Mouse (Mus musculus) hindbrain, embryonic 10.5 days (tissue): ENCODE data around the gene Palld. TPM values are rescaled to one million over a fixed set of nuclear protein-coding genes. Genes with fewer than 3 reads are reported as not detected.

Source experiments
- DNase-seq: peaks from one replicate; pipeline ENCODE4 v3.0.0-alpha.2; 2017; ENCODE audit warnings: low spot score
- H3K27ac ChIP-seq: fragments of 300-500 bp; sonication (generic); 2 replicates; pipeline ENCODE4 v1.5.1; 2016; ENCODE audit warnings: mild to moderate bottlenecking, moderate library complexity
- H3K27me3 ChIP-seq: fragments of 300-500 bp; sonication (generic); 2 replicates; pipeline ENCODE4 v1.6.1; 2016; ENCODE audit warnings: mild to moderate bottlenecking; ENCODE audit not compliant: poor library complexity, insufficient read depth, severe bottlenecking
- H3K36me3 ChIP-seq: fragments of 300-500 bp; sonication (generic); 2 replicates; pipeline ENCODE4 v1.6.1; 2016; ENCODE audit warnings: mild to moderate bottlenecking, moderate library complexity
- H3K4me1 ChIP-seq: fragments of 300-500 bp; sonication (generic); replicated peaks from 2 replicates; pipeline ENCODE4 v1.6.1; 2016; ENCODE audit warnings: mild to moderate bottlenecking
- H3K4me3 ChIP-seq: fragments of 300-500 bp; sonication (generic); 2 replicates; pipeline ENCODE4 v1.5.1; 2016; ENCODE audit warnings: mild to moderate bottlenecking, moderate library complexity
- H3K9me3 ChIP-seq: fragments of 300-500 bp; sonication (generic); 2 replicates; pipeline ENCODE4 v1.6.1; 2016; ENCODE audit warnings: mild to moderate bottlenecking, moderate library complexity
- WGBS: fragments of 180-500 bp; shearing (Covaris S2); methylation state at CpG from one replicate; pipeline ENCODE4 v1.1.7; 2016; 5-methylcytosine and 5-hydroxymethylcytosine counted together
- polyA plus RNA-seq: library from polyadenylated mRNA; unstranded; fragments of >200 nt; fragmentation: Nextera tagmentation; extraction: Ambion mirVana; gene quantifications from 2 replicates; pipeline ENCODE4 v1.2.1, GENCODE M21; 2016

Palld gene
- polyA plus RNA-seq, 1 experiment from 2014 or later = 52.4 TPM

DNA sequence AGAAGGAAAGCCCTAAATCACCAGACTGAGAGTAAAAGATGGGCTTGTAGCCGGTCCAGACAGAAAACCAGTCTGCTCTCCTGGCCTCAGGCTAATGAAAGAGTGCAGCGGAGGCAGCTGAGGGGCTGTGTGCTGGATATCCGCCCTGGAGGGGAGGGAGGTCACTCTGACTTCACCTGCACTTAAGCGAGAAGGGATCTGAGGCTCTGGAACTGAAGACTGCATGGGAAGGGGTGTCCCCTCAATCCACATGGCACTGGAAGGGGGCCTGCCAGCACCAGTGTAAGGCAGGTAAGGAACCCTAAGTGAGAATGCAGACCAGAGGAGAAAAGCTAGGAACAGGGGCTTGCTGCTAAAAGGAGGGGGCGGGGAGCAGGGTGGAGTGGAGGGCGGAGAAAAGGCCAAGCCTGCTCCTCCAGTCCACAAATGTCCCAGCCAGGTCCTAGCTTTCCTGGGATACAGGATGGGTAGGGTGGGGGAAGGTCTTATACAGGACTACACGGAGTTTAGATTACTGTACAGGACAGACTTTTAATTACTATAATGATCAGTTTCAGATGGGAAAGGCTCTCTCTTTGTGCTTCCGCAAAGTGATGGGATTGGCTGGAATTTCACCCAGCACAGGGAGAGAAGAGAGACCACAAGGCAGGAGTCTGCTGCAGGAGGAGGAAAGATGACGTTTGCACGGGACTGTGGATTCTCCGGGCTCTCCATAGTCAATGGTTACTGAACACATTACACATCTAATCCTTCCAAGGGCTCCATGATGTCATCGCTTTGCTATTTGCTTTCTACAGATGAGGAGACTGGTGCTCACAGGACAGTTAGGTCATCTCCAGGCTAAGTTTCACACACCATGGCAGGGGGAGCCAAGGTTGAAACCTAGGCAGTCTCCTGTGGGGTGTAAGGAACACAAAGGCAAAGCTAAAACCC is 278.7 kb downstream of the Palld start:
- H3K9me3 ChIP-seq = no peaks in the 10 kb centered on the region
- H3K4me1 ChIP-seq = peaks cover 10% of the 10 kb centered on the region
- no peaks in the 10 kb centered on the region for H3K36me3 ChIP-seq
- H3K27me3 ChIP-seq = no peaks in the 10 kb centered on the region
- DNase-seq = no peak
- peak overlapping the region; percentile 74 for H3K27ac ChIP-seq
- no peak overlapping the region for H3K4me3 ChIP-seq
- 36% methylated on average over 12 of the region's 12 CpGs for WGBS

DNA sequence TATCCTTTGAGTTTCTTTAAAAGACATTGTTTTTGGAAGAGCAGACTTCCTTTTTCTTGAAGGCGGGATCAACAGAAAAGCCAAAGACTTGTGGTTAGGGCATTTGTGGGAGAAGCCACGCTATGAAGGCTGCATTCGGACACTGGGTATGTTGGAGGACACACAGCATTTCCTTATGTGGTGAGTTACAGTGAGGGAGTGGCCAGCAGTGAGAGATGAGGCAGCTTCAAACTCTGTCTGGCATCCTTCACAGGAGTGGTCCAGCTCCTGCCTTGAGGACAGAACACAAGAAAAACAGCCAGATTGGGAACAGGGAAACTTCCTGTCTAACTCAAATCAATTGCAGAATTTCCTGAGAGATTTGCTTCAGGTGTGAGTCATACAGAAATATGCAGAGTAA is 281.2 kb downstream of the Palld start:
- Histone ChIP-seq H3K9me3 (no peaks in the 10 kb centered on the region), H3K27ac (no peak overlapping the region), H3K4me3 (no peak overlapping the region), H3K4me1 (peaks cover 10% of the 10 kb centered on the region), H3K27me3 (no peaks in the 10 kb centered on the region), H3K36me3 (no peaks in the 10 kb centered on the region)
- no peak for DNase-seq
- WGBS = 86% methylated on average over 3 of the region's 3 CpGs

DNA sequence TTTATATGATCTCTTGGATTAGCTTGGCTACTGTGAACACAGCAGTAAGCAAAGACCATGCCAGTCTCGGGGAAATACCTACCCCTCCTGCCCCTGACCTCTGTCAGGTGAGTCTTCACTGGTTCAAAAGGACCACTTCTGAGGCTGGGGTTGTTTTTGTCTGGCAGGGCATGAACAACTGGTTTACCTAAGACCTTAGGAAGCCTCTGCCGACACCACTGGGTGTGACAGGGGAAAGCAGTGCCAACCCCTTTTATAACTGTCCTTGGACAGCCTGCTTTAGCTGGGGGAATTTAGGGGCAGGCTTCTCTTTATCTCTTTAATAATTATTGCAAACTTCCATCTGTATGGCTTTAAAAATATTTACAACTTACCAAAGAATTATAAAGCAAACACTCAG is 284.8 kb downstream of the Palld start:
- DNase-seq = no peak
- no peaks in the 10 kb centered on the region for H3K36me3 ChIP-seq
- WGBS = 82% methylated on average over 2 of the region's 2 CpGs
- no peaks in the 10 kb centered on the region for H3K9me3 ChIP-seq
- no peaks in the 10 kb centered on the region for H3K4me1 ChIP-seq
- no peak overlapping the region for H3K4me3 ChIP-seq
- no peak overlapping the region for H3K27ac ChIP-seq
- H3K27me3 ChIP-seq = no peaks in the 10 kb centered on the region

DNA sequence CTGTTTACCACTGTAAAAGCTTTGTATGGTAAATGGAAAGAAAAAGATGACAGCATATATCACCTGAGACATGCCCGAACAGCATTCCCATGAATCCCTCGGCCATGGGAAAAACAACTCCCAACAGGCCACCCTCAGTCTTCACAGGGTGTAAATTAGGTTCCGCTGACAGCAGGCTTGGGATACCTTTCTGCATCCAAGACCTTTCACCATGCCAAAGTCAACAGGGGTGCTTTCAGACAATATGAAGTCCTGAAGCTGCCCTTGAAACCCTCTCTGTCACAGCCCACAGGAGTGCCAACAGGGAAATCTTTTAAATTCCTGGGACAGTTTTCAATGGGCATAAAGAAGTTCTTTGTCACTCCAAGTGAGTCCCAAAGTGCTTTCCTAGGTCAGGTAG is 285.4 kb downstream of the Palld start:
- H3K27me3 ChIP-seq = no peaks in the 10 kb centered on the region
- WGBS = 86% methylated on average over 3 of the region's 3 CpGs
- no peaks in the 10 kb centered on the region for H3K4me1 ChIP-seq
- no peaks in the 10 kb centered on the region for H3K9me3 ChIP-seq
- no peak for DNase-seq
- no peaks in the 10 kb centered on the region for H3K36me3 ChIP-seq
- H3K27ac ChIP-seq = no peak overlapping the region
- H3K4me3 ChIP-seq = no peak overlapping the region

DNA sequence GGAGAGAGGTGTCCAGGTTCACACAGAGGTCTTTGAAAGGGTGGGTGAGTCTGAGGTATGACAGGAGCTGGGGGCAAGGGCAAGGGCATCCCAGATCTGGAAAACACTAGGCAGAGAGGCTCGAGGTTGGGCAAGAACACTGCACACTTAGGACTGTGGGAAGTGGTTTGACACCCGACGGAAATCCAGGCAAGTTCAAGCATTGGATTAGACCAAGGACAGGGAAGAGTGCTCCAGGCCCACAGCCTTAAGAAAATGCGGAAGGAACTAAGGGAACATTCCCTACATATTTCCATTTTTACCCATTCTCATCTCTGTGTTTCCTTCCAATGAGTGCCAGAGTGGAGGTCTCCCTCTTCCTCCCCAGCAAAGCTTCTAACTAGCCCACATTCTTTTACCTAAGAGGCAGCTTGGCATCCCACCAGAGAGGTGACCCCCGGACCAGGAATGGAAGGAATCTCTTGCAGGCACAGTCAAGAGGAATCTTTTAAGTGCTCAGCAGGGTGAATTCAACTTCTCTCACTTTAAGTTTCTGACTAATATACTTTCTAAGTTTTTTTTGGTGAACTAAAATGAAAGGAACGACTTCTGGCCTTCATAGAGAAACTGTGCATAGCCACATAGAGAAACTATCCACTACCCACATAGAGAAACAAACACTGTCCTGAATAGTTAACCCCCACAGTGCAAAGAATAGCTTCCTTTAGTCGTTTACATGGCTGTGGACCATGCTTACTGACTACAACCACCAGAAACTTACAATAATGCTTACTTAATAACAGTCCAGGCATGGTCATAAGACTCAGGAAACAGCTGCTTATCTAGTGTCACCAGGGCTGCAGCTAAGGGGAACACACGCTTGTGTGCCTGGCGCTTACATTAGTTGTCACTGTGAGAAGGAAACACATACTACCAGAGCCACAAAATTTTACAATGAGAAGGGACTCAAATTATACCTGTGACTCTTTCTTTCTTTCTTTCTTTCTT is 286.5 kb downstream of the Palld start:
- WGBS = 78% methylated on average over 9 of the region's 9 CpGs
- Histone ChIP-seq H3K4me3 (no peak overlapping the region), H3K4me1 (no peaks in the 10 kb centered on the region), H3K9me3 (no peaks in the 10 kb centered on the region), H3K27me3 (no peaks in the 10 kb centered on the region), H3K36me3 (no peaks in the 10 kb centered on the region), H3K27ac (no peak overlapping the region)
- no peak for DNase-seq

DNA sequence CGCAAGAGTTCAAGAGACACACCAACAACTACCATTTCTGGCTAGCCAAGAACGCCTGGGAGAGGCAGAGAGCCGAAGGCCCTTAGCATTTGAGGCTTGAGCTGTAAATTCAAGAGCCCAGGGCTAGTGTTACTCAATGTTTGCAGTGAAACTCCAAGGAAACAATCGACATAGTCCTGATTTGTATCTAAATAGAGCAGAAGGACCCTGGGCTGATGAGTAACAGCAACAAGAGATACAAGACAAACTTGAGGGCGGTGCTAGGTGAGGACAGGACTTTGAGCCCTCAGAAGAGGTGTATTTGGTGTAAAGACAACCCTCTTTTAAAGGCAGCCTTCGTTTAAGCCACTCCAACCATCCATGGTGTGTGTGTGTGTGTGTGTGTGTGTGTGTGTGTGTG is 290.7 kb downstream of the Palld start:
- no peak overlapping the region for H3K4me3 ChIP-seq
- 90% methylated on average over 6 of the region's 6 CpGs for WGBS
- peaks cover 9% of the 10 kb centered on the region for H3K4me1 ChIP-seq
- H3K36me3 ChIP-seq = no peaks in the 10 kb centered on the region
- no peaks in the 10 kb centered on the region for H3K9me3 ChIP-seq
- no peak for DNase-seq
- no peaks in the 10 kb centered on the region for H3K27me3 ChIP-seq
- H3K27ac ChIP-seq = no peak overlapping the region

DNA sequence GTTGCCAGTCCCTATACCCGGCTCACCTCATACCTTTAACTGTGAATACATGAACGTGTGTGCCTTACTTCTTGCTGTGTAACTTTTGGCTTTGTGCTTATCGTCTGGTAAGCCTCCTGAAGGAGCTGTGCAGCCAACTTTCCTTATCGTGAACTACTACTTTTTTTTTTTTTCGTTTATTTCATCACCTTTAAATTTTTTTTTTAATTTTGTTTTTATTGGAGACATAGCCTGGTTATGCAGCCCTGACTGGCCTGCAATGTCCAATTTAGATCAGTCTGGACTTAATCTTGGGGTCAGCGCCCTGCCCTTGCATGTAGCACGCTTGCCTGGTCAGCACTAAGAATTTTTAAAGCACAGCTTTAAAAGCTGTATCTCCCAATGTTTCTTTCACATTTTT is 291.4 kb downstream of the Palld start:
- peaks cover 16% of the 10 kb centered on the region for H3K4me1 ChIP-seq
- H3K27me3 ChIP-seq = no peaks in the 10 kb centered on the region
- 85% methylated on average over 7 of the region's 7 CpGs for WGBS
- H3K4me3 ChIP-seq = no peak overlapping the region
- DNase-seq = no peak
- no peak overlapping the region for H3K27ac ChIP-seq
- H3K9me3 ChIP-seq = no peaks in the 10 kb centered on the region
- no peaks in the 10 kb centered on the region for H3K36me3 ChIP-seq

DNA sequence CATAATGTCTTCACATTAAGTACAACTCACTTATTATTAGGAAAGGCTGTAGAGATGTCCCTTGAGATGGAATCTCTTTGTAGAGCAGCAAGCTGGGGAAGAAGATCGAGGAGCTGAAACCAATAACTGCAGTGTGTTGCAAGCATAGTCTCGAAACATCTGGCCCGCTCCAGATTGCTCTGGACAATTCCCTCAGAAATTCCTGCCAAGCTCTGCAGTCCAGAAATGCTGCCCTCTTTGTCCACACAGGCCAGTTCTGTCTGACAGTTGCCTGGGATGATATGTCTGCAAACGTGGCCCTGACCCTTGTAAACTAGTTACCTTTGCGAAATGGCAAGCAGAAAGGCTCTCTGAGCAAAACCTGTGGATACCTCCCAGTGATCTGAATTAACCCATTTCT is 291.9 kb downstream of the Palld start:
- DNase-seq = no peak
- Histone ChIP-seq H3K4me1 (peaks cover 16% of the 10 kb centered on the region), H3K4me3 (no peak overlapping the region), H3K27me3 (no peaks in the 10 kb centered on the region), H3K9me3 (no peaks in the 10 kb centered on the region), H3K27ac (no peak overlapping the region), H3K36me3 (no peaks in the 10 kb centered on the region)
- 79% methylated on average over 5 of the region's 5 CpGs for WGBS

DNA sequence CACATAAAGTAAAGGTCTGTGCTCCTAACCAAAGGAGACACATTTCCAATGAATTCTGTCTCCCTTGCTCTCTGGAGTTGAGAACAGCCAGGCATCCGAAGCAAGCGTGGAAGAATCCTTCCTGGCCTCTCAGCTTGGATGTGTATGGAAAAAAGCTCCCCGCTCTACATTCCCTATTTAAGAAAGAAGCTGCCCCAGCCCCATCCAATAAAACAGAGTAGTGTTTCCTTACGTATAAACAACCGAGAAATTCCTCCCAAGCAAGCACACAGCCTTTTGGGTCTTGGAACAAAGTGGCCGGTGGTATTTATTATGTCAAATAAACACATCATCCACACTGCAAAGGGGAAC is 295.1 kb downstream of the Palld start:
- Histone ChIP-seq H3K4me1 (peaks cover 16% of the 10 kb centered on the region), H3K27me3 (no peaks in the 10 kb centered on the region), H3K36me3 (no peaks in the 10 kb centered on the region), H3K4me3 (no peak overlapping the region), H3K27ac (peak overlapping the region; percentile 82), H3K9me3 (0 out of 2 replicates have a peak, but pooled peaks cover 4% of the 10 kb centered on the region)
- 50% methylated on average over 6 of the region's 6 CpGs for WGBS
- no peak for DNase-seq

DNA sequence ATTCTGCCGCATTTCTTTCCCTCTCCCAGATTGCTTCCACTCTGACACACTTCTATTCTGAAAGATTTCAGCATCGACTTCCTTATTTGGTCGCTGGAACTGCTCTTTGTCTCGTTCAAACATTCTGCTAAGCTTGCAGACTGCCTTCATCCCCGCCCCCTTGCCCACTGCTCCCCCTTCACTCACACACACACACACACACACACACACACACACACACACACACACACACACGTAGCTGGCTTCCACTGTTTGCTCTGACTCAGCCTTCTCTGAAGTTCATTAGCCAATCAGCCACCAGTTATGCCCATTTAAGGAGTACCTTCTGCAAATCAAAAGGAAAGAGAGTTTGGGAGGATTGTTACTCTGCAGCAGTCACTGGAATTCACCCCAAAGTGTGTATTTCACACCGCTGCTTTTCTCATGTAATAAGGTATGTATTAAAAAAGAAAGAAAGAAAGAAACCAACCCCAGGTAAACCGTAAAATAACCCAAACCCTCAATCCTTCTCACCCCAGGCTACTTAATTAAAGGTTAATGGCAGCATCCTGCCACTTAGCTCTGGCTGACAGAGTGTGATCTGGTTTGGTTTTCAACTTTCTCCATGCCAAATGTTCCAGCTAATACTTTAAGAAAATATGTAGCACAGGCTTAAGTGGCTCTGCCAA is 295.6 kb downstream of the Palld start:
- no peaks in the 10 kb centered on the region for H3K27me3 ChIP-seq
- WGBS = 24% methylated on average over 8 of the region's 8 CpGs
- no peak overlapping the region for H3K4me3 ChIP-seq
- H3K27ac ChIP-seq = peak overlapping the region; percentile 82
- H3K4me1 ChIP-seq = peaks cover 16% of the 10 kb centered on the region
- 0 out of 2 replicates have a peak, but pooled peaks cover 4% of the 10 kb centered on the region for H3K9me3 ChIP-seq
- H3K36me3 ChIP-seq = no peaks in the 10 kb centered on the region
- DNase-seq = peak; percentile 78

DNA sequence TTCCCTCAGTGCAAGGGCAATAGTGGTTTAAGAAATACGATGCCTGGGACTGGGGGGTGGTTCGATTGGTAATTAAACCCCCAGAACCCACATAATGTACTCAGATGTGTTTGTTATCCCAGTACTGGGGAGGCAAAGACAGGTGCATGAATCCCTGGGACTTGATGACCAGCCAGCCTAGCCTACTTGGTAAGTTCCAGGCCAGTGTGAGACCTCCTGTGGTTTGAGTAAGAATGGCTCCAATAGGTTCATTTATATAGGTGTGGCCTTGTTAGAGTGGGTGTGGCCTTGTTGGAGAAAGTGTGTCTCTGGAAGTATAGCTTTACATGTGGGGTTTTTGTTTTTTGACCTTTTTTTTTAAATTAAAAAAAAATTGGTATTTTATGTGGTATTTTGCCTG is 297.6 kb downstream of the Palld start:
- no peaks in the 10 kb centered on the region for H3K27me3 ChIP-seq
- H3K36me3 ChIP-seq = no peaks in the 10 kb centered on the region
- no peak overlapping the region for H3K4me3 ChIP-seq
- peaks cover 20% of the 10 kb centered on the region for H3K4me1 ChIP-seq
- H3K9me3 ChIP-seq = 0 out of 2 replicates have a peak, but pooled peaks cover 4% of the 10 kb centered on the region
- no peak overlapping the region for H3K27ac ChIP-seq
- DNase-seq = no peak
- WGBS = 88% methylated on average over 2 of the region's 2 CpGs

DNA sequence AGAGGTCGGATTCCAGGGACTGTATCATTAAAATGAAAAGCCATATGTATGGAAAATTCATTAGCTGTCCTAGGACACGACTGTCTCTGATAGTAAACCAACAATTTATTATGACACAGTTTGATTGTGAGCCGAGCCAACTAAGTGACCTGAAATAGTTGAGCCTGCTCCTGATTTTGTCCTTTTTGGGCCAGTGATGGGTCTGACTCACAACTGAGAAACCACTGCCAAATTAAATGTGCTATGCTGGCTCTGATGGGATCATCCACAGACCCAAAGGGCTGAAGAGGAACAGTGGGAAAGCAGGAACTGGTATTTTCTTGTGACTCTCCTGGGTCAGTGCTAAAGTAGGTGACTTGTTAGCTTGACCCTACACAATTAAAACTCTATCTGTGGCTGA is 305.6 kb downstream of the Palld start:
- Histone ChIP-seq H3K4me3 (no peak overlapping the region), H3K9me3 (no peaks in the 10 kb centered on the region), H3K36me3 (no peaks in the 10 kb centered on the region), H3K27me3 (no peaks in the 10 kb centered on the region), H3K4me1 (peaks cover 40% of the 10 kb centered on the region), H3K27ac (no peak overlapping the region)
- 65% methylated on average over 3 of the region's 3 CpGs for WGBS
- no peak for DNase-seq
